Mouse (Mus musculus) macrophage (primary cell): ENCODE data around the gene Kcnd3. TPM values are rescaled to one million over a fixed set of nuclear protein-coding genes. Genes with fewer than 3 reads are reported as not detected.

Experiments used
- H3K27ac ChIP-seq: fragments of 350-480 bp; formaldehyde crosslinking; 2 replicates; pipeline ENCODE4 v1.9.0; 2021
- H3K36me3 ChIP-seq: fragments of 350-480 bp; formaldehyde crosslinking; 2 replicates; pipeline ENCODE4 v1.9.0; 2021; ENCODE audit errors: inconsistent target
- H3K4me3 ChIP-seq: fragments of 350-480 bp; formaldehyde crosslinking; 2 replicates; pipeline ENCODE4 v1.9.0; 2021; ENCODE audit errors: inconsistent target
- H3K79me2 ChIP-seq: fragments of 350-480 bp; formaldehyde crosslinking; 2 replicates; pipeline ENCODE4 v1.9.0; 2021; ENCODE audit errors: inconsistent target
- WGBS: methylation state at CpG from one replicate; pipeline ENCODE4 v1.1.7; 2026; ENCODE audit warnings: inconsistent platforms; ENCODE audit not compliant: missing documents; 5-methylcytosine and 5-hydroxymethylcytosine counted together
- polyA plus RNA-seq: library from polyadenylated mRNA; stranded (reverse); fragments of 250-400 nt; gene quantifications from 3 replicates; pipeline ENCODE4 v1.2.4, GENCODE M21; 2018; ENCODE audit warnings: inconsistent platforms

Kcnd3 gene
- polyA plus RNA-seq, 1 experiment from 2014 or later, result not detected

- H3K79me2 ChIP-seq, result no peaks in the 10 kb centered on the region
- no peak overlapping the region for H3K27ac ChIP-seq
- 93% methylated on average over 7 of the region's 7 CpGs for WGBS
- no peaks in the 10 kb centered on the region for H3K36me3 ChIP-seq
- H3K4me3 ChIP-seq, result no peak overlapping the region
Measured at GRCm38 (mm10) chr3:105707590-105707989, 255.5 kb downstream of the Kcnd3 start.

GRCm38 (mm10) chr3:105710246-105710645, 258.1 kb downstream of the Kcnd3 start:
- Histone ChIP-seq H3K27ac (no peak overlapping the region), H3K36me3 (no peaks in the 10 kb centered on the region), H3K4me3 (no peak overlapping the region), H3K79me2 (no peaks in the 10 kb centered on the region)
- WGBS, result 81% methylated on average over 6 of the region's 6 CpGs

- Histone ChIP-seq H3K79me2 (no peaks in the 10 kb centered on the region), H3K27ac (no peak overlapping the region), H3K36me3 (no peaks in the 10 kb centered on the region), H3K4me3 (no peak overlapping the region)
- WGBS, result 82% methylated on average over 6 of the region's 7 CpGs
Measured at GRCm38 (mm10) chr3:105711741-105712140, 259.6 kb downstream of the Kcnd3 start.

- Histone ChIP-seq H3K79me2 (no peaks in the 10 kb centered on the region), H3K36me3 (no peaks in the 10 kb centered on the region), H3K4me3 (no peak overlapping the region), H3K27ac (no peak overlapping the region)
Measured at GRCm38 (mm10) chr3:105712827-105713226, 260.7 kb downstream of the Kcnd3 start.

- H3K36me3 ChIP-seq, result no peaks in the 10 kb centered on the region
- no peaks in the 10 kb centered on the region for H3K79me2 ChIP-seq
- no peak overlapping the region for H3K4me3 ChIP-seq
- no peak overlapping the region for H3K27ac ChIP-seq
- 94% methylated on average over 8 of the region's 8 CpGs for WGBS
Measured at GRCm38 (mm10) chr3:105714091-105714819, 262.1 kb downstream of the Kcnd3 start.

GRCm38 (mm10) chr3:105714820-105715167, 262.7 kb downstream of the Kcnd3 start:
- no peak overlapping the region for H3K4me3 ChIP-seq
- H3K27ac ChIP-seq, result no peak overlapping the region
- H3K79me2 ChIP-seq, result no peaks in the 10 kb centered on the region
- H3K36me3 ChIP-seq, result no peaks in the 10 kb centered on the region

GRCm38 (mm10) chr3:105716353-105717000, 264.3 kb downstream of the Kcnd3 start:
- H3K27ac ChIP-seq, result no peak overlapping the region
- no peaks in the 10 kb centered on the region for H3K36me3 ChIP-seq
- 76% methylated on average over 18 of the region's 18 CpGs for WGBS
- H3K4me3 ChIP-seq, result no peak overlapping the region
- H3K79me2 ChIP-seq, result no peaks in the 10 kb centered on the region

- H3K36me3 ChIP-seq, result no peaks in the 10 kb centered on the region
- no peak overlapping the region for H3K27ac ChIP-seq
- H3K4me3 ChIP-seq, result no peak overlapping the region
- 96% methylated on average over 11 of the region's 11 CpGs for WGBS
- H3K79me2 ChIP-seq, result no peaks in the 10 kb centered on the region
Measured at GRCm38 (mm10) chr3:105717856-105718555, 265.9 kb downstream of the Kcnd3 start.

- Histone ChIP-seq H3K36me3 (no peaks in the 10 kb centered on the region), H3K4me3 (no peak overlapping the region), H3K27ac (no peak overlapping the region), H3K79me2 (no peaks in the 10 kb centered on the region)
- WGBS, result 87% methylated on average over 4 of the region's 4 CpGs
Measured at GRCm38 (mm10) chr3:105718746-105719145, 266.6 kb downstream of the Kcnd3 start.

GRCm38 (mm10) chr3:105719979-105720378, 267.8 kb downstream of the Kcnd3 start:
- Histone ChIP-seq H3K79me2 (no peaks in the 10 kb centered on the region), H3K36me3 (no peaks in the 10 kb centered on the region), H3K27ac (no peak overlapping the region), H3K4me3 (no peak overlapping the region)
- 42% methylated on average over 4 of the region's 4 CpGs for WGBS

- Histone ChIP-seq H3K79me2 (no peaks in the 10 kb centered on the region), H3K27ac (no peak overlapping the region), H3K36me3 (no peaks in the 10 kb centered on the region), H3K4me3 (no peak overlapping the region)
- WGBS, result 84% methylated on average over 4 of the region's 4 CpGs
Measured at GRCm38 (mm10) chr3:105720514-105720913, 268.4 kb downstream of the Kcnd3 start.

- Histone ChIP-seq H3K27ac (no peak overlapping the region), H3K4me3 (no peak overlapping the region), H3K79me2 (no peaks in the 10 kb centered on the region), H3K36me3 (no peaks in the 10 kb centered on the region)
- 27% methylated on average over 2 of the region's 2 CpGs for WGBS
Measured at GRCm38 (mm10) chr3:105721681-105722201, 269.6 kb downstream of the Kcnd3 start.

GRCm38 (mm10) chr3:105722510-105722909, 270.4 kb downstream of the Kcnd3 start:
- Histone ChIP-seq H3K79me2 (no peaks in the 10 kb centered on the region), H3K27ac (no peak overlapping the region), H3K36me3 (peaks cover 2% of the 10 kb centered on the region; the same call in 1 of the 2 replicates), H3K4me3 (no peak overlapping the region)
- WGBS, result 98% methylated on average over 3 of the region's 3 CpGs
